Mouse (Mus musculus): Measurements from ENCODE around the gene Eno1.
A peak's percentile ranks its signal among the peaks of the same experiment; 100 is the strongest.
"Not testable (repeated sequence)": the region's sequence is repeated elsewhere in the genome, so short reads cannot be mapped to it uniquely, and the experiment has no call there.

Eno1 gene

GRCm38 (mm10) chr4:150250549-150251422, 14.3 kb downstream of the Eno1 start:
- no peak for DNase-seq

- DNase-seq, result no peak
These were observed 17.9 kb downstream of the Eno1 start for GRCm38 (mm10) chr4:150254416-150254815.

- no peak for DNase-seq
These were observed 18.7 kb downstream of the Eno1 start for GRCm38 (mm10) chr4:150255181-150255580.

- peak; percentile 82 for DNase-seq
These were observed 21.0 kb downstream of the Eno1 start for GRCm38 (mm10) chr4:150257252-150258204.

- DNase-seq, result no peak
These were observed 21.9 kb downstream of the Eno1 start for GRCm38 (mm10) chr4:150258388-150258787.

GRCm38 (mm10) chr4:150259577-150259976, 23.1 kb downstream of the Eno1 start:
- DNase-seq, result no peak

- no peak for DNase-seq
These were observed 23.6 kb downstream of the Eno1 start for GRCm38 (mm10) chr4:150260111-150260510.

GRCm38 (mm10) chr4:150260745-150261144, 24.2 kb downstream of the Eno1 start:
- DNase-seq, result no peak

GRCm38 (mm10) chr4:150262301-150262700, 25.8 kb downstream of the Eno1 start:
- DNase-seq, result no peak

- peak; percentile 52 for DNase-seq
These were observed 28.4 kb downstream of the Eno1 start for GRCm38 (mm10) chr4:150264903-150265302.

- DNase-seq, result no peak
These were observed 28.9 kb downstream of the Eno1 start for GRCm38 (mm10) chr4:150265471-150265870.

- no peak for DNase-seq
These were observed 30.2 kb downstream of the Eno1 start for GRCm38 (mm10) chr4:150266655-150267223.

- DNase-seq, result peak; percentile 35
These were observed 32.4 kb downstream of the Eno1 start for GRCm38 (mm10) chr4:150268674-150269653.

- no peak for DNase-seq
These were observed 33.2 kb downstream of the Eno1 start for GRCm38 (mm10) chr4:150269679-150270078.

GRCm38 (mm10) chr4:150270718-150271117, 34.2 kb downstream of the Eno1 start:
- DNase-seq, result not testable (repeated sequence)

GRCm38 (mm10) chr4:150272725-150273124, 36.2 kb downstream of the Eno1 start:
- no peak for DNase-seq

GRCm38 (mm10) chr4:150275531-150275930, 39.0 kb downstream of the Eno1 start:
- no peak for DNase-seq

GRCm38 (mm10) chr4:150279336-150279735, 42.8 kb downstream of the Eno1 start:
- not testable (repeated sequence) for DNase-seq

GRCm38 (mm10) chr4:150280002-150280401, 43.5 kb downstream of the Eno1 start:
- DNase-seq, result no peak

- no peak for DNase-seq
These were observed 43.9 kb downstream of the Eno1 start for GRCm38 (mm10) chr4:150280459-150280858.

GRCm38 (mm10) chr4:150281018-150281761, 44.7 kb downstream of the Eno1 start, which contains the start of gene Rere:
Rere (plus strand) TSS chr4:150281646.
- peak; percentile 98 for DNase-seq
